Mouse (Mus musculus): ENCODE data around the gene Itga4.

GRCm38 (mm10) chr2:79266480-79266879, 11.3 kb downstream of the Itga4 start:
- no peak for TF ChIP-seq CTCF (conservative IDR thresholded peaks at IDR 0.05; ENCODE audit: insufficient read depth, insufficient read length, low read depth, low read length)
- no peak for TF ChIP-seq POLR2A (IDR thresholded peaks at IDR 0.05; ENCODE audit: low read depth, low read length)

All from kidney, adult 2 months (tissue).